Mouse (Mus musculus) kidney, adult 2 months (tissue): ENCODE measurements around the gene Gm17655.

Experiments
- CTCF ChIP-seq: fragments of 200-500 bp; conservative IDR thresholded peaks from 2 replicates; pipeline ENCODE4 v1.5.1; 2011; ENCODE audit warnings: low read depth, mild to moderate bottlenecking, control low read depth, low read length, moderate library complexity, mixed read lengths; ENCODE audit not compliant: insufficient read depth, insufficient read length
- POLR2A ChIP-seq: fragments of 200-500 bp; IDR thresholded peaks from one replicate; pipeline ENCODE4 v1.6.1; 2011; ENCODE audit warnings: low read depth, low read length, control low read depth

DNA sequence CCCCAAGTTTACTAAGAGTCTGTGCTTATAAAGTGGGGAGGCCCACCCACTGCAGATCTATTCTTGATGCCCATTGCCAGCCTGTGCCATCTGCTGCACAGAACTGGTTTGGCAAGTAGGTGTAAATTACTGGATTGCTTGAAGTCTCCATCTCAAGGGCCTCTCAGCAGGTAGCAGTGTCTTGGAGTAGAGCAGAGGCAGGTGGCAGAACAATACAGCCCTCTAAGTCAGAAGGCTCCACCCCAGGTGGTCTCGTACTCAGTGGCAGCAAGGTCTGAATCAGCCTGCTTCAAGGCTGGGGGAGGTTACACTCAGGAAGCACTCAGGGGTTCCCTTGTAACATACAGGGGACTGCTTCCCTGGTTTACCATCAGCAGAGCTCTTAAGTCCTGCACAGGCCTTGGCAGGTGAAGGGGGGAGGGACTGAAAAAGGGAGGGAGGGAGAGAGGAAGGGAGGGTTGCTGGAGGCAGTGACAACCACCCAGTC is 26.7 kb upstream of the Gm17655 start:
- TF ChIP-seq CTCF, result no peak
- no peak for TF ChIP-seq POLR2A
